Mouse (Mus musculus) left cerebral cortex, adult 8-10 months (tissue): ENCODE data around the gene Asap3. TPM values are rescaled to one million over a fixed set of nuclear protein-coding genes. Genes with fewer than 3 reads are reported as not detected.
A peak's percentile ranks its signal among the peaks of the same experiment; 100 is the strongest.

Experiments
- DNase-seq, 2 experiments: peaks; one replicate each; pipeline ENCODE4 v3.0.0; 2022; ENCODE audit warnings: low spot score in 2 of 2
- total RNA-seq, 4 experiments: library from RNA; stranded (reverse); gene quantifications; 2 replicates each; pipeline ENCODE4 v1.2.4; 2022

The Asap3 gene
- total RNA-seq, result 1 to 10 TPM; 2.5 to 4.5 (median 3.3) TPM

GRCm38 (mm10) chr4:136206033-136206893 is at the start of gene Asap3:
Gene Asap3 (plus strand): TSS chr4:136206365.
- peak; percentile 46 to 77 for DNase-seq

- no peak for DNase-seq
Observed at GRCm38 (mm10) chr4:136158498-136158897, 47.7 kb upstream of the Asap3 start.

- peak in 1 of 2 experiments; percentile 63 for DNase-seq
Observed at GRCm38 (mm10) chr4:136159802-136160397, 46.3 kb upstream of the Asap3 start.

GRCm38 (mm10) chr4:136163448-136163847 is 42.7 kb upstream of the Asap3 start:
- peak in 1 of 2 experiments; percentile 78 for DNase-seq

DNA sequence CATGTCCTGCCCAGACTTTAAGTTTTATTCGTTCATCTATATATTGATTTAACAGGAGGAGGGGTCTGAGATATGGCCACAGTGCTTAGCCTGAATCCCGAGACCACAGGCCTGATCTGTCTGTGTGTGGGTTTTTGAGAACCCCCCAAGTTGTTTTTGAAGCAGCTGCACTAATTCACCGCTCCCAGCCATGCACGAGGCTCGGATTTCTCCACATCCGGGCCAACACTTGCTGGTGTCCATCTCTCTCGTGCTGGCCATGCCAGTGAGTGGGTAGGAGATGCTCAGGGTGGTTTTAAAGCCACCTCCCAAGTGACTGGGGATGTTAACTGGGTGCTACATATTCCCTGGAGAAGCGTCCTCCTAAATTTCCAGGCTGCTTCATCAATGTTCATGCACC is 41.2 kb upstream of the Asap3 start:
- DNase-seq, result no peak

GRCm38 (mm10) chr4:136167701-136168100 is 38.5 kb upstream of the Asap3 start:
- no peak for DNase-seq

DNA sequence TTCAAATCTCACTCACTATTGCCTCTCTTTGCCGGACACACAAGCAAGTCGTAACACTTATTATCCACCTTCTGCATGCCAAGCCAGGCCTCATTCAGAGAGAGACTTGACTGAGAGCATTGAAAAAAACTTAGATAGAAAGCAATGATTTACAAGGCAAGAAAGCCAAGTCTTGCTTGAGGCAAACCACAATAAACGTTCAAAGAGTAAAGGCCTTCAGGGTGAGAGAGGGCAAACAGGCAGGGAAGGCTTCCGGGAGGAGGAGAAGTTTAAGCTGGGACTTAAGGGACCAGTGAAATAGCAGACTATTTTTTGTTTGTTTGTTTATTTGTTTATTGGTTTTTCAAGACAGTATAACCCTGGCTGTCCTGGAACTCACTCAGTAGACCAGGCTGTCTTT is 35.8 kb upstream of the Asap3 start:
- no peak for DNase-seq

DNA sequence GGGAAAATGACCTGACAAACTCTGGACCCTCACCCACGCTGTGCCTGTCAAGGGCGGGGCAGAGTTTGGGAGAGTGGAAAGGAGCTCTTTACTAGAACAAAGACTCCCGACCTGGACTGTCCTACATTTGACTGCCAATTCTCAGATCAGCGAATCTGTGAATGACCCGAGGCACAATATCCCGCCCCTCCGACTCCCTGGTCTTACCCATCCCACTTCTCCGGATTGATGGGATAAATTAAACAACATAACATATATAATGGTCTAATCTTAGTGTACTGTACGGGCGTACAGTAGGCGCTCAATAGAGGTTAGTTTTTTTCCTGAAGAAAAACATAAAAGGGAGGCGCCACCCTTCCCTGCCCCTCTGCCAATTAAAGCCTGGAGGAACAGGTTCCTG is 34.7 kb upstream of the Asap3 start:
- no peak for DNase-seq

- no peak for DNase-seq
Observed at GRCm38 (mm10) chr4:136172011-136172541, 34.1 kb upstream of the Asap3 start, which contains the start of gene E2f2. Gene E2f2 (plus strand): TSS chr4:136172394.

DNA sequence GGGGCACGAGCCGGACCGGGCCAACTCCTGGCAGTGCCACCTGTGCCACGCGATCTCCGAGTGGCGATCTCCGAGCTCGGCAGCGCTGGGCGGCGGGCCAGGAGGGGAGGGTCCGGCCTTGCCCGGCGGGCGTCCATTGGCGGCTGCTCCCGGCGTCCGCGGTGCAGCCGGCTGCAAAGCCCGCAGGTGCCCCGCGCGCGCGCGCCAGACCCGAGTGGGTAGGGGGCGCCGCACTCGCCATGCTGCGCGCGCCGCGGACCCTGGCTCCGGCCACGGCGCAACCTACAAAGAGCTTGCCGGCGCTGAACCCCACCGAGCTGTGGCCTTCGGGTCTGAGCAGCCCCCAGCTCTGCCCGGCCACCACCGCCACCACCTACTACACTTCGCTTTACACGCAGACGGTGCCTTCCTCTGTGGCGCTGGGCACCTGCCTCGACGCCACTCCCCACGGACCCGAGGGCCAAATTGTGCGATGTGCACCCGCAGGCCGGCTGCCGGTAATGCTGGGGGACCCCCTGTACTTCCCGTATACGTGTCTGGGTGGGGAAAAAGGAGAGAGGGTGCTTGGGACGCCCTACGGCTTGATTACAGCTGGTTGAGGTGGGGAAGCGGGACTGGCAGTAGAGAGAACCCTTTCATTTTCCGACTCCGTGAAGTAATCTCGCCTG is 33.5 kb upstream of the Asap3 start:
- no peak for DNase-seq

DNA sequence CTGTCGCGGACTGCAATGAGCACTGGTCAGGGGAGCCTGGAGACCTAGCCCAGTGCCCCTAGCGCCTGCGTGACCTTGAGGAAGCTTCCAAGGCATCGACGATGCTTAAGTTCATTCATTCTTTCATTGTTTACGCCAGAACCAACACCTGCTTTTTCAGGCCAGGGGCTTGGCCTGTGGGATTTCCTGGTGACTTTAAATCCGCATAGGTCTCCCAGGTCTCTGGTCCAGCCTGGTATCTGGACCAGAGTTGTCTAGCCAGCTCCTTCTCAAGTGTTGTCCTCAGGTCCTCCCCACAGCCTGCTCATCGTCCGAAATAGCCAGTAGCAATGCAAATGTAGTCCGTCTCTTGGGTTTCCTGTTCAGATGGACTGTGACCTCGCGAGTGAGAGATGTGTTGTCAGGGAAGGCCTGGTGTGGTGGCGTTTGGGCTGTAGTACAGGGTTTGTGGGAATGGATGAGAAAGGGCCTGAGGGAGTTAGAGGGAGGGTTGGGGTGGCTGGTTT is 32.9 kb upstream of the Asap3 start:
- DNase-seq, result no peak

- no peak for DNase-seq
Observed at GRCm38 (mm10) chr4:136174216-136175193, 31.7 kb upstream of the Asap3 start.

- no peak for DNase-seq
Observed at GRCm38 (mm10) chr4:136176022-136176552, 30.1 kb upstream of the Asap3 start.

DNA sequence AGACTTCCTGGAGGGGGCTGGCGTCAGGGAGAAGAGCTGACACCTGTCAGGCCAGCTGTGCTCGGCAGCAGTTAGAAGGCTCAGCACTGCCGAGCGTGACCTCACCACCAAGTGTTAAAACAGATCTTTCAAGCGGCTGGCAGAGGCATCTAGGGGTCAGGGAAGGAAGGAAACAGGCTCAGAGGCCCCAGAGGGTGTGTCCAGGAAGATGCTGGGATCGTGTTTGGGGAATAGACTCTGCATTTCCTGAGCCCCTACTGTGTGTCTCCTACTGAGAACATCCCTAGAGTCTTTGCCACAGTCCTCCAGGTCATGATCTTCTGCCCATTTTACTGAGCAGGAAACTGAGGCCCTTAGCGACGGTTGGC is 28.9 kb upstream of the Asap3 start:
- no peak for DNase-seq

DNA sequence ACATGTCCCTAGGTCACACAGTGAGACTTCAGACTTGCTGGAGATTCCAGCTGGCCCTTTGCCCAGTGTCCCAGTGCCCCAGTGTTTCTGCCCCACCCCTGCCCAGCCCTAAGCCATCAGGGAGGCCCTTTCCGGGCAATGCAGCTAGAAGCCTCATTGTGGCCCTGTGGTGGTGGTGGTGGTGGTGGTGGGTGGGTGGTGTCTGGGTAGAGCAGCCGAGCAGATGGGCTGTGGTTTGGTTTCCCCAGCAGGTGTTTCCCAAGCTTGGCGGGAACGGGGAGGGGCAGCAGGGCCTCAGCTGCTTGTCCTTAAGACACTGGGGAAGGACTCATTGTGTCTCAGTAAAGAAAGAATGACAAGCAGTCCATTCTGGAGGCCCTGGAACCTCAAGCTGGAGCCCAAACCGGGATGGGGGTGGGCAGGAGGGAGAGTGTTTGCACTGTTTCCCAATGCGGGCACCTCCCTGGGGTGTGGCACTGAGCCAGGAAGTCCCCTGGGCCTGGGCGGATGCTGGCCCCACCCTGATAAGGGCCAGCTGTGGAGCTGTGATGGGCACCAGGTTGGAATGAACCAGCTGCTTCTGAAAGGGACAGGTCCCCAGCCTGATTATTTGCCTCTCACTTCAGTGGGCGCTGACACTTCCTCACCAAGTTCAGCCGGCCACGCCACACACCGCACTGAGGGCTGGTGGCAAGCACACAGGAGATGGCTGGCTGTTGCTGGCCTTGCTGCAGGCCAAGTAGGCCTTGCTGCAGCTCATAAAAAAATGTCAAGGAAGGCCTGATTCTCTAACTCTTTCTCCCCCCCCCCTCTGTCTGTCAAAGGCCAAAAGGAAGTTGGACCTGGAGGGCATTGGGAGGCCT is 28.3 kb upstream of the Asap3 start:
- DNase-seq, result no peak

DNA sequence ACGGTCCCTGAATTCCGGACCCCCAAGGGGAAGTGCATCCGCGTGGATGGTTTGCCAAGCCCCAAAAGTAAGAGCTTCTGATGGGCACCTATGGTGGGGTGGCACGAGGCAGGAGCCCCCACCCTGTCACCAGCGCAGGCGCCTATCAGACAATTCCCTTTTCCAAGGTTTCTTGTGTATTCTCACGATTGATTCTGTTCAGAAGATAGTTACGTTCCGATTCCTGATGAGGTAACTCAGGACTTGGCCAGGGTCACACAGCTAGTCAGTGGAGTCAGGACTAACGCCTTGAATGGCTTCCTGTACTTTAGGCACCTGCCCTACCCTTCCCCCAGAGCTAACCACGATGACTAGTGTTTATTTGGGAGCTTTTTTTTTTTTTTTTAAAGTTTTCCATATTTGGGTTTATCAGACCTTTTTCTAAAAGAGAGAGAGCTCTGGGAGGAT is 27.7 kb upstream of the Asap3 start:
- DNase-seq, result no peak

GRCm38 (mm10) chr4:136179456-136179855 is 26.7 kb upstream of the Asap3 start:
- DNase-seq, result no peak

- peak; percentile 30 to 49 for DNase-seq
Observed at GRCm38 (mm10) chr4:136179998-136180397, 26.2 kb upstream of the Asap3 start.
